Mouse (Mus musculus) small intestine, adult 10 weeks (tissue): ENCODE measurements around the gene 4930505A04Rik. TPM values are rescaled to one million over a fixed set of nuclear protein-coding genes. Genes with fewer than 3 reads are reported as not detected.

Experiments used
- polyA plus RNA-seq: library from polyadenylated mRNA; stranded (reverse); fragments of 350-450 nt; fragmentation: Illumina TruSeq; extraction: RNeasy Lipid Tissue Mini Kit (QIAGEN cat#74804); gene quantifications from one replicate; pipeline ENCODE4 v1.2.3, GENCODE M21; 2014; ENCODE audit warnings: low replicate concordance

Gene 4930505A04Rik
- not detected for polyA plus RNA-seq

GRCm38 (mm10) chr11:30471751-30472593 is at the start of gene 4930505A04Rik:
Gene 4930505A04Rik (minus strand): TSS chr11:30471827.

Other genes with a start within 250 kb of the 4930505A04Rik start
- 171 TPM for gene Sptbn1, start 203.7 kb downstream of the 4930505A04Rik start, polyA plus RNA-seq
- gene Acyp2, start 177.8 kb upstream of the 4930505A04Rik start, polyA plus RNA-seq = 2.0 TPM